Comparison of ENCODE assay signal across 8 mouse cellular contexts in genomic region chr5:65335298-65336074, GRCm38 (mm10). TPM values are rescaled to one million over a fixed set of nuclear protein-coding genes. Genes with fewer than 3 reads are reported as not detected.
DNase-seq lines count a peak whose midpoint lies in the region; ATAC-seq lines count a peak whose summit lies in the region.

Rfc1 (minus strand) TSS chr5:65335670.

- no peaks in the 10 kb centered on the region for H3K36me3 ChIP-seq in forebrain, embryonic 14.5 days (ENCODE audit: control insufficient read depth, insufficient read depth, low read length)
- H3K36me3 ChIP-seq in neural tube, embryonic 15.5 days, result no peaks in the 10 kb centered on the region

- H3K4me3 ChIP-seq in forebrain, embryonic 14.5 days (ENCODE audit: low read depth, low read length), result peak within 1 kb of the TSS; percentile 54
- peak within 1 kb of the TSS; percentile 97 for H3K4me3 ChIP-seq in neural tube, embryonic 15.5 days (replicated peaks)

- WGBS in forebrain, embryonic 14.5 days, result under 1% methylated on average over 65 of the region's 65 CpGs
- WGBS in neural tube, embryonic 15.5 days, result 1% methylated on average over 64 of the region's 65 CpGs

- ATAC-seq in forebrain, embryonic 14.5 days, result peak; percentile 99
- peak; percentile 97 for ATAC-seq in neural tube, embryonic 15.5 days (ENCODE audit: low FRiP score)

- no peaks in the 10 kb centered on the region; the same call in 1 of the 2 replicates for H3K4me1 ChIP-seq in forebrain, embryonic 14.5 days (ENCODE audit: control insufficient read depth, insufficient read depth, low read length)
- H3K4me1 ChIP-seq in neural tube, embryonic 15.5 days, result peaks cover 18% of the 10 kb centered on the region

- intact Hi-C loops in heart, postnatal 14 days (cut with DNase I), result loop anchor here (2.0 kb wide), 1 partner anchor 55 kb away; the partner anchor contains the start of genes Lias and Rpl9

- H3K27ac ChIP-seq in forebrain, embryonic 14.5 days (ENCODE audit: low read depth, low read length), result peak within 1 kb of the TSS; percentile 6; the same call in 1 of the 2 replicates
- H3K27ac ChIP-seq in neural tube, embryonic 15.5 days (replicated peaks), result peak within 1 kb of the TSS; percentile 74

- peak within 1 kb of the TSS; percentile 58 for H3K4me2 ChIP-seq in forebrain, embryonic 14.5 days (ENCODE audit: low read length)
- peak within 1 kb of the TSS; percentile 76 for H3K4me2 ChIP-seq in neural tube, embryonic 15.5 days

- DNase-seq in ES-CJ7 (ENCODE audit: low read depth, low spot score), result peak; percentile 98
- peak; percentile 83 for DNase-seq in cerebellum, adult 11 months
- peak; percentile 94 for DNase-seq in forebrain, embryonic 14.5 days (ENCODE audit: low spot score)
- peak; percentile 88 to 90 for DNase-seq in heart, postnatal 14 days
- peak; percentile 86 for DNase-seq in layer of hippocampus, adult 11-12 months (ENCODE audit: low spot score)
- DNase-seq in lung, adult 18-20 months, result peak; percentile 84 to 90
- DNase-seq in testis, postnatal 14 days (ENCODE audit: low spot score), result peak; percentile 91

- H3K9me3 ChIP-seq in forebrain, embryonic 14.5 days (replicated peaks; ENCODE audit: control insufficient read depth, low read length), result no peaks in the 10 kb centered on the region
- H3K9me3 ChIP-seq in neural tube, embryonic 15.5 days (replicated peaks), result no peaks in the 10 kb centered on the region

- H3K9ac ChIP-seq in forebrain, embryonic 14.5 days (ENCODE audit: low read length), result peak within 1 kb of the TSS; percentile 68
- H3K9ac ChIP-seq in neural tube, embryonic 15.5 days (replicated peaks), result peak within 1 kb of the TSS; percentile 70

- no peaks in the 10 kb centered on the region for H3K27me3 ChIP-seq in forebrain, embryonic 14.5 days (replicated peaks; ENCODE audit: control insufficient read depth, insufficient read depth, low read length)
- no peaks in the 10 kb centered on the region for H3K27me3 ChIP-seq in neural tube, embryonic 15.5 days (replicated peaks)

RNA-seq across cellular contexts. Expression of gene Rfc1, which starts in this region (rescaled TPM):
- polyA plus RNA-seq in forebrain, embryonic 14.5 days (2014; fragmentation: Nextera tagmentation; extraction: Ambion mirVana), result 39.6 and 39.7 TPM in 2 replicates
- 10 to 100 TPM; 25.1 to 25.5 TPM for total RNA-seq in heart, postnatal 14 days (2021)
- polyA plus RNA-seq in neural tube, embryonic 15.5 days (2015; fragmentation: Nextera tagmentation; extraction: Ambion mirVana), result 28.9 and 41.9 TPM in 2 replicates

Comparison
In these comparisons a context has a peak if more than half of its experiments do, and no peak if none do; other contexts are left out.
1. Peak in every context shown above with its lines: DNase-seq, ATAC-seq, H3K4me3 ChIP-seq and H3K27ac ChIP-seq.